Mouse (Mus musculus): ENCODE measurements around the gene Ankrd45.
A peak's percentile ranks its signal among the peaks of the same experiment; 100 is the strongest.
"Not testable (repeated sequence)": the region's sequence is repeated elsewhere in the genome, so short reads cannot be mapped to it uniquely, and the experiment has no call there.

Gene Ankrd45

DNA sequence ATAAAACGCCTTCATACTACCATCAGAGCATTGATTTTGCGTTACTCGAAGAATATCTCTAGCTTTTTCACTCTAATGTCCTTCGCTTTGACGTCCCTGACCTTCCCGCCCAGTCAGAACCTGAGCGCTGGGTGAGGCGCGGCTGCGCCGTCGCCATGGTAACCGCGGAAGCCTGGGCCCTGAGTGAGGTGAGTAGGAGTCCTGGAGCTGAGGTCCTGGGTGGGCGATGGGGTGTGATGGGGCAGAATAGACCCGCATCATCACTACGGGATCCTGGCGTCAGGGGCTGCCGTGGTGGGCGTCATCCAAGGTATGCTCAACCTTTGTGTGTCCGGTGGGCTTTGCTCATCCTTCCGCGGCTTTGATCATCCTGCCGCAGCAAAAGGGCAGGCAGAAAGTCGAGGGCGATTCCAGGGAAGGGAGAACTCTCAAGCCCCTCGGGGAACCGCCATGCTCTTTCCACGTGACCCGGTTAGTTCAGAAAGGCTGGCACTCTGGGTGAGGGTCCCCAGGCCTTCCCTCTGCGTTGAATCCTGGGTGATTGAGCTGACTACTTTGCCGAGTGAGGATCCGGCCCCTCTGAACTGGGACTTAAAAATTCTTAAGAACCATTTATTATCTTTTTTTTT lies at the start of gene Ankrd45:
Gene Ankrd45, plus strand, starts transcription at position 161 of the 629 bp plus-strand sequence.
- DNase-seq (ENCODE audit: low read depth, low spot score): no peak

DNA sequence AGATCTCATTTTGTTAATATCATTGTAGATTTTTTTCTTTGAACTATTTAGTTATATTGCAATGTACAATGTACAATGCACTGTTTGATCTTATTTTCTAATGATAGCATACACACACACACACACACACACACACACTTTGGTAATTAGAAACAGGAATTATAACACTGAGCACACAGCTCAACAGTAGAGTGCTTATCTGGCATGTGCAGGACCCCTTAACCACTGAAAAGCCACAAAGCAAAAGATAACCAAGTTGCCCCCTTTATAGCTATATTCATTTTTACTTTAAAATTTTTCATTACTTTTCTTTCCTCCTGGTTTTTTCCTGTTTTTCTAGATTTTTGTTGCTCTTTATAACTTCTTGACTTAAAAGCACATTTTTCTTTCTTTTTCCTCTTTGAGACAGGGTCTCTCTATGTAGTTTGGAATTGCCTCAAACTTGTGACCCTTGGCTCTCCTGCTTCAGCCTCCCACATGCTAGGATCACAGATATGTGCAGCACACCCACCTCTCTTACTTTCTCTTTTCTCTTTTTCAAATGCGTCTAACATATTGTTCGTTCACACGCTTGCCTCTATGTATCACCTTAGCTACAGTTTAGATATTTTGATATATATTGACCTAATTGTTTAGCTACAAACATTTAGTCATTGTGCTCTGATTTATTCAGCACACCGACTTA lies 42.6 kb upstream of the Ankrd45 start:
- DNase-seq (ENCODE audit: low read depth, low spot score): no peak

GRCm38 (mm10) chr1:161103842-161104241 lies 38.6 kb upstream of the Ankrd45 start:
- no peak for DNase-seq (ENCODE audit: low read depth, low spot score)

- no peak for DNase-seq (ENCODE audit: low read depth, low spot score)
These were observed 33.3 kb upstream of the Ankrd45 start for GRCm38 (mm10) chr1:161109216-161109615.

DNA sequence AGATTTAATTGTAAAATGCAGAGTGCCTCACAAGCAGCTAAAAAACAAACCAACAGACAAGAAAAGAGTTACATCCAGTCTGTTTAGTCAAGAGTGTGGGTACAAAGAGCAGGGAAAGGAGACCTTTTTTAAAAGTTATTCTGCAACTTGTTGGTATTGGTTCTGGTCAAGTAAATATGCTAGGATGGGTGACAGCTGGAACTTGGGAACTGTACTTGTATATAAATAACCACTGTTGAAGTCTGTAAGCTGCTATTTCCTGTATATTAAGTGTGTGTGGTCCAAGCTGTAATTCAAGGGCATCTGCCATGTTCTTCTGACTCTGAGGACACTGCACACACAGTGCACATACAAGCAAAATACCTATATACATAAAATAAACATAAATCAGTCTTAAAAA lies 27.9 kb upstream of the Ankrd45 start:
- DNase-seq (ENCODE audit: low read depth, low spot score): no peak

DNA sequence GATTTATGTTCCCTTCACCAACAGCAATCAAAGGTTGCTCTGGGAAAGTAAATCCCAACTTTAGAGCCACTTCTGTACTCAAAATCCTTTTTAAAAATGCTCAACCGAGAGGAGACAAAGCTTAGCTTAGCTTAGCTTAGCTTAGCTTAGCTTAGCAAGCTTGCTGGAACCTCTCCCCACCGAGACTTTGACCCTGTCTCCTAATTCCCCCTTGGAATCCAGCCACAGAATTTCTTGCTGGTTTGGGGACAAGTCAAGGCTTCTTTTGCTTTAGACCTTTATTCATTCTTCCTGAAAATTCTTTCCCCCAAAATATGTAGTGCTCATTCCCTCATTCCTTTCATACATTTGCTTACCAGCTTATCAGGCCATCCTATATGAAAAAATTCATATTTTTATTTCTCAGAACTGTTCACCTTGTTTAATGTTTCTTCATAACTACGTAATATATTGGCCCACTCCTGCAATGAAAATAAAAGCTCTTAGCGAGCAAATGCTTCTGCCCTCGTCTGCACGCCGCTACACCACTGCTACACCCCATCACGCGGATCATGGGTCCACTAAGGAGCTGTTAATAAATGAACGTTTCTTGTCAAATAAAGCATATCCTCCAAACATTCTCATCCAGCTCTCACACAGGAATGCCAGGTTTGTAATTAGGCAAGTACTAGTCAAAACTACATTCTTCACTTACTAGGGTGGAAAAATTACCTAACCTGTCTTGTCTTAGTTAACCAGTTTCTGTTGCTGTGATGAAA lies 19.7 kb upstream of the Ankrd45 start:
- no peak for DNase-seq (ENCODE audit: low read depth, low spot score)

DNA sequence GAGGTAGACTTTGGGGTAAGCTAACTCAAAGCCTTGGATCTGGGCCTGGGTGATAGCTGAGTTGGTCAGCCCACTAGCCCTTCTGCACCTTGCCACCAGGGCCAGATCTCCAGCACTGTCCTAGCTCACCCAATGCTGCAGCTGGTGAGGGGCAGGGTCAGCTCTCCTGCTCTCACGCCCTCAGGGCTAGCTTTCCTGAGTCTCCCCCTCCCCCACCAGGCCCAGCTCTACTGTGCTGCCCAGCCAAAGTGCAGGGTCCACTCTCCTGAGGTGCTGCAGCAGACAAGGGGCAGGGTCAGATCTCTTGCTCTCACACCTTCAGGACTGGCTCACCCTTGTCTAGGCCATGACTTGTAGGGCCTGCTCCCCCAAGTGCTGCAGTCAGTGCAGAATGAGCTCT lies 16.0 kb upstream of the Ankrd45 start:
- no peak for DNase-seq (ENCODE audit: low read depth, low spot score)

- peak; percentile 91 for DNase-seq (ENCODE audit: low read depth, low spot score)
These were observed 11.5 kb upstream of the Ankrd45 start, which contains the start of gene Klhl20 for GRCm38 (mm10) chr1:161130726-161131664. TSS of gene Klhl20 (minus strand) at chr1:161131511.

DNA sequence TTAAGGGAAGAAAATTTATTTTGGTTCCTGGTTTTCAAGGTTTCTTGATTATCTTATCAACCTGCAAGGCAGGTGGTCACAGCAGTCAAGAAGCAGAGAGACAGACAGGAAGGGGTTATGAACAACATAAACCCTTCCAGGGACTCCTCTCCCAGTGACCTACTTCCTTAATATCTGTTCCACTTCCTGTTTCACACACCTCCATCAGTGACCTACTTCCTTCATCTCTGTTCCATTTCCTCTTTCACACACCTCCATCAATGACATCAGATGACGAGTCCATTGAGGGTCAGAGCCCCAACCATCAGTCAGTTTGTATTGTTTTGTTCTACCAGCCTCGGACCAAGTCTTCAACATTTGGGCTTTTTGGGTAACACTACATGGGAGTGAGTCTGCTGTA lies 3.0 kb upstream of the Ankrd45 start:
- no peak for DNase-seq (ENCODE audit: low read depth, low spot score)

DNA sequence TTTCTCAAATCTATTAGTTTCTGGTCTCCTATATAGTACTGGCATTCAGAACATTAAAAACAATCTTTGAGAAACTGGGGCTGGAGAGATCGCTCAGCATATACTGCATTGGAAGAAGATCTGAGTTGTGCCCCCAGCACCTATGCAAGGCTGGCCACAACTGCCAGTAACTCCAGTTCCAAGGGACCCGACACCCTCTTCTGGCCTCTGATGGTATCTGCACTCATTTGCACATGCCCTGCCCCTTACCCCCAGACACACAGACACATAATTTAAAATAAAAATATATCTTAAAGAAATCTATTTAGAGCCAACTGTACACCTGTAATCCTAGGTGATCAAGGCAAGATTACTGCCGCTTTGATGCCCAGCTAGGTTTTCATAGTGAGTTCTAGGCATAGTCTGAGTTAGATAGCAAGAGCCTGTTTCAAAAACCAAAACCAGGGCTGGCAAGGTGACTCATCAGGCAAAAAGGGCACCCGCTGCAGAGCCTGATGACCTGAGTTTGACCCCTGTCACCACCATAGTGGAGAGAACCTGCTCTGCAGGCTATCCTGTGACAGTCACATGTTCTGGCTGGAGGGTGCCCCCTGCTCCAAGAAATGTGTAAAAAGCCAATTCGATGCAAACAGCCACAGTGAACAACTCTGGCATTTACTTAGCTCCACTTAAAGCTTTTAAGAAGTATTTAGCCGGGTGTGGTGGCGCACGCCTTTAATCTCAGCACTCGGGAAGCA lies 2.3 kb upstream of the Ankrd45 start:
- no peak for DNase-seq (ENCODE audit: low read depth, low spot score)

GRCm38 (mm10) chr1:161143216-161143615 lies 725 bp downstream of the Ankrd45 start:
- DNase-seq (ENCODE audit: low read depth, low spot score): no peak

DNA sequence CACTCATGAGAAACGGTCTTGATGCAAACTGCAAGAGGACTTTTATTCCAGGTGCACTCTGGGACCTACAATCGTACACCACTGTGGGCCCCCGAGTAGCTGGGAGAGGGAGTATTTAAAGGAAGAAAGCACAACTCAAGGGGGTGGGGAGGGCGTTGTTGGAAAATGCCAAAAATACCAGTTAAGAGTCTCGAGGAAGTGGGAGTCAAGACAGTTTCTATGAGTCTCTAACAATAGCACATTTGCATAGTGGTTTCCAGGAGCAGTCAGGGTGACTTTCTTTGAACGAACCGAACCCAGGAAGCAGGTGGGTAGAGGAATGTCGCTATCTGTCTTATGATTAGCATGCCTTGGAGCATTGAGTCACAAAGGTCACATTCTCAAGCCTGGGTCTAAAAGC lies 3.1 kb downstream of the Ankrd45 start:
- DNase-seq (ENCODE audit: low read depth, low spot score): not testable (repeated sequence)

DNA sequence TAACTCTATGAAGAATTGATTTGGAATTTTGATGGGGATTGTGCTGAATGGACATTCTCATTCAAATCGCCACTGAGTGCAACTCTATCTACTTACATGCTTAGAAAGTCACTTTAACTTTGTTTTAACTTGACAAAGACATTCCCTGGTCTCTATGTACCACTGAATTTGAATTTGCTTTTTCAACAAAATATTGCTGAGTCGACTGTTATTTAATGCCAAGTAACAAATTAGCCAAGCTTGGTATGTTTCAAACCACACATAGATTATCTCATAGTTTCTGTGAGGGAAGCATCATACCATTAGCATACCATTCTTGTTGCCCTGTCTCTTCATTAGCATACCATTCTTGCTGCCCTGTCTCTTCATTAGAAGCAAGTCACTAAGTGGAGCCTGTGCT lies 5.4 kb downstream of the Ankrd45 start:
- DNase-seq (ENCODE audit: low read depth, low spot score): no peak

DNA sequence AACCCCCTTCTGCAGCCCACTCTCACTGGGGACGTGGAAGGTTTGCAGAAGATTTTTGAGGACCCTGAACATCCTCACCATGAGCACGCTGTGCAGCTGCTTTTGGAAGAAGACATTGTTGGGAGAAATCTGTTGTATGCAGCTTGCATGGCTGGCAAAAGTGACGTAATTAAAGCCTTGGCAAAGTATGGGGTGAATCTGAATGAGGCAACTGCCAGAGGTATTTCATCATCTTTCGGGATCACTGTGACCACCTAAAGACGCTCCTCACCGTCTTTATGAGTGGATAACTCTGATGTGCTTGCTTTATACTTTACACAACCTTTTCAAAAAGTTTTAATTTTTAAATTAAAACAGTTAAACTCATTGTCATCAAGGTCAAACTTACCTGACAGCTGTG lies 8.6 kb downstream of the Ankrd45 start:
- DNase-seq (ENCODE audit: low read depth, low spot score): no peak

DNA sequence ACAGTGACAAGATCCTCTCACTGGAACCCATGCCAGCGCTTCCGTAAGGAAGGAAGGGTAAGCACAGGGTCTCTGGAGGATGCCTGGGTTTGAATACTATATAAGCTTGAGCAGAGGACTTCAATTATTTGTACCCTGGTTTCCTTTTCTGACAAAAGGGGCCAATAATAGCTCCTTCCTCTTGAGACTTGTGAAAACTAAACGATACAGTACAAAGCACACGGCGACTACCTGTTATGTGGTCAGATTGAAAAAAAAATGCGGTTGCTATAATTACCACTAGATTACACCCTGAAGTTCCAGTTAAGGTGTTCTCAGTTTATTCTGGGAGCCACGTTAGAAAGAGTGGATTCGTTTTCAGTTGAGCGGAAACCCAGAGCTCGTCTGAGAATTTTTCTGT lies 14.1 kb downstream of the Ankrd45 start:
- no peak for DNase-seq (ENCODE audit: low read depth, low spot score)

GRCm38 (mm10) chr1:161159214-161159613 lies 16.7 kb downstream of the Ankrd45 start, which contains the start of gene Tex50:
TSS of gene Tex50 (minus strand) at chr1:161159314.
- no peak for DNase-seq (ENCODE audit: low read depth, low spot score)

DNA sequence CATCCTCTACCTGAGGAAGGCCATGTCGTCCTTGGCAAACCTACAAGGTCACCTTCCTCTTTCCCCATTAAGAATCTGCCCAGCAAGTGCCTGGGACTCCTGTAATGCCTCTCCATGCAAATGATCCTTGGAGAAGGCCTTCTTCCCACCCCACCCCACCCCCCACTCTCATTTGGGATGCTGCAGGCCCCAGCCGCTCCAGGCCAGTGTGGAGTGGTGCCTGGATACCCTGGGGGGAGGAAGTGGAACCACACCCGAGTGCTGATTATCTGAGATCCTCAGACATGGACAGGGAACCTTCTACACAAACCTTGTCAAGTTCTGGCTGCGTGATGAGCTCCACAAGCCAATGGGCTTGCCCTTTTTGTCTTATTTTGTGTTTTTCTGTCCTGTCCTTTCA lies 17.8 kb downstream of the Ankrd45 start:
- DNase-seq (ENCODE audit: low read depth, low spot score): no peak

GRCm38 (mm10) chr1:161170651-161171050 lies 28.2 kb downstream of the Ankrd45 start:
- DNase-seq (ENCODE audit: low read depth, low spot score): no peak

DNA sequence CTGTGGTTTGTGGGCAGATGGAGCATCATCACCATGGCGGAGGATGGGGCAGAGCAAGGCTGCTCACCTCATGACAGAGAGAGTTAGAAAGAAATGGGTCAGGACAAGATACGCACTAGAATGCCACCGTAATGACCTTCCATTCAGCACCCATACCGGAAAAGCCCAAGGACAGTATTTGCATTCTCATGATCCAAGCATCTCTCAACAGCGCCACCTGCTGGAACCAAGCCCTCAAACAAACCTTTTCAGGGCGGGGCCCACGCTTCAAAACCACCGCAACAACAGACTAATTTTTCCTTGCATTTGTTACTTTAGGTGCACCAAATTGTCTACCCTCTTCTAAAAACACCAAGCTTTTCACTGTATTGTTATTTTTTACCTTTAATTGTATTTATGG lies 38.2 kb downstream of the Ankrd45 start:
- DNase-seq (ENCODE audit: low read depth, low spot score): no peak

- DNase-seq (ENCODE audit: low read depth, low spot score): no peak
These were observed 39.9 kb downstream of the Ankrd45 start for GRCm38 (mm10) chr1:161182386-161182785.

GRCm38 (mm10) chr1:161183677-161184076 lies 41.2 kb downstream of the Ankrd45 start:
- no peak for DNase-seq (ENCODE audit: low read depth, low spot score)

All from brain, embryonic 18.5 days (tissue).